Mouse (Mus musculus) bone marrow, adult 2 months (tissue): Measurements from ENCODE around the gene Trim46. TPM values are rescaled to one million over a fixed set of nuclear protein-coding genes. Genes with fewer than 3 reads are reported as not detected.

Source experiments
- H3K27ac ChIP-seq: fragments of 200-500 bp; 2 replicates; pipeline ENCODE4 v1.5.1; 2012; ENCODE audit warnings: low read depth, mild to moderate bottlenecking, control low read depth, inconsistent platforms, low read length; ENCODE audit not compliant: control insufficient read depth, poor library complexity, insufficient read depth
- H3K4me1 ChIP-seq: fragments of 200-500 bp; 2 replicates; pipeline ENCODE4 v1.6.1; 2011; ENCODE audit warnings: low read length; ENCODE audit not compliant: control insufficient read depth, insufficient read depth
- H3K4me3 ChIP-seq: fragments of 200-500 bp; replicated peaks from 2 replicates; pipeline ENCODE3; 2011; ENCODE audit warnings: mild to moderate bottlenecking, low read depth, low read length, control low read depth; ENCODE audit not compliant: control insufficient read depth
- CTCF ChIP-seq: fragments of 200-500 bp; IDR thresholded peaks from 2 replicates; pipeline ENCODE4 v1.5.1; 2011; ENCODE audit warnings: low read length, control low read depth; ENCODE audit not compliant: control insufficient read depth, insufficient read depth
- POLR2A ChIP-seq: fragments of 200-500 bp; IDR thresholded peaks from 2 replicates; pipeline ENCODE4 v1.6.1; 2011; ENCODE audit warnings: low read depth, mild to moderate bottlenecking, control low read depth, low read length, borderline replicate concordance; ENCODE audit not compliant: control insufficient read depth
- WGBS: fragments of 180-500 bp; shearing (Covaris S2); methylation state at CpG from one replicate; pipeline ENCODE4 v1.1.7; 2018; 5-methylcytosine and 5-hydroxymethylcytosine counted together
- polyA plus RNA-seq: library from polyadenylated mRNA; stranded (reverse); fragments of >200 nt; gene quantifications from 2 replicates; pipeline ENCODE4 v1.2.4, GENCODE M21; 2011; ENCODE audit warnings: low replicate concordance; ENCODE audit not compliant: missing spikeins, insufficient read depth, insufficient read length

The Trim46 gene
- polyA plus RNA-seq, 1 experiment = 1.6 TPM

DNA sequence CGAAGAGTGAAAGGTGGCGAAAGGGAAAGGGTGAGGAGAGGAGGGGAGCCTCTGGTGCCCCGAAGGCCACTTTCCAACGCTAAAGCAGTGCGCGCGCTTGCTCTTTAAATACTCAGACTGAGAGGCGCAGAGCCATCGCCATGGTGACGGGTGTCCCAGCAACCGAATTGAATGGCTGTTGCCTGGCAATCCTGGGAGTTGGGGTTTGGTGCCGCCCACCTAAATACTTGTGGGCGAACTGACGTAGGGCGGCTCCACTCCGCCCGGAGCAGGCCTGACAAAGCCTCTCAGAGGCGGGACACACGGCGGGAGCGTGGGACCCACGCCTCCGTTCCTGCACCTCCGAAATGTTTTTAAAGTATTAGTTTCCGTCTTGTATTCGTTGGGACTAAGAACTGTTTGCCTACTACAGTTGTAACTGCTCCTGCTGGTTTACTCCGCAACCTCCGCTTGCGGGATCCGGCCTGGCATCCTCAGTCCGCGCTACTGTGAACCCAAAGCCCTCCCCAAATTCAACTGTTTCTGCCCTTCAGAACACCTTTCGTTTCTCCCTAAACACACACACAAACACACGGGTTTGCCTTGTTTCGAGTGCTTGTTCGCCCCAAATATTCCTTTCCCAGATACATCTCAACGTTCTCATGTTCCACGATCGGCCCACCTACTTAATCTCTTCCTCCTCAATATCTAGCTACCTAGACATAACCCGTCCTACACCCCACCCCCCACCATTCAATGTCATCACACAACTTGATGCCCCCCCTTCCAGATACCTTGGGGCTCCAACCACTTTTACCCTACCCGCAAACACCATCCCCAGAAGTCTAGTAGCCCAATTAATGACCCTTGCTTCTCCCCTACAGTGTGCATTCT, 18.6 kb downstream of the Trim46 start:
- 1% methylated on average over 41 of the region's 41 CpGs for WGBS
- TF ChIP-seq CTCF (no peak), POLR2A (0 out of 2 replicates have a peak, but pooled peaks have one; percentile 18)

DNA sequence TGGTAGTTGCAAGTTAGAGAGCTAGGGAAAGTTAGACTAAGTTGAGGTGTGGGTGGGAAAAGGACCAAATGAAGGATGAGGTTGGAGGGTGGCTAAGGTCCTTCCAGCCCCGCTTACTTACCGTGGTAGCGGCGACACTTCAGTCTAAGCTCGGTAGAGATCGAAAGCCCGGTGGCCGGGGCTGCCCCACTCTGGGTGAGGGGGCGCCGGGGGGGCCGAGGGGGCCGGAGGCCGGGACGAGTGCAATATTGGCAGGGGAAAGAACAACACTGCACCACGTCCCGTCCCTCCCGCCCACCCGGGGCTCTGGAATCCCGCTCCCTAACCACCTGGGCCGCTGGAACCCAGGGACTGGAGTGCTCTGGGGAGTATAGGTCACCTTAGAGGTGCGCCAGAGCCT, 19.2 kb downstream of the Trim46 start, which contains the start of gene Mtx1:
Gene Mtx1 (minus strand): TSS at position 189 of the 400 bp plus-strand sequence.
- TF ChIP-seq CTCF = no peak
- TF ChIP-seq POLR2A = no peak
- Histone ChIP-seq H3K27ac (no peak within 1 kb of the TSS), H3K4me1 (no peaks in the 10 kb centered on the region), H3K4me3 (no peak within 1 kb of the TSS)
- WGBS = 13% methylated on average over 20 of the region's 21 CpGs

More for the DNA sequence above, 18.6 kb downstream of the Trim46 start:
- Histone ChIP-seq H3K4me3 (no peak overlapping the region), H3K4me1 (no peaks in the 10 kb centered on the region), H3K27ac (no peak overlapping the region)

DNA sequence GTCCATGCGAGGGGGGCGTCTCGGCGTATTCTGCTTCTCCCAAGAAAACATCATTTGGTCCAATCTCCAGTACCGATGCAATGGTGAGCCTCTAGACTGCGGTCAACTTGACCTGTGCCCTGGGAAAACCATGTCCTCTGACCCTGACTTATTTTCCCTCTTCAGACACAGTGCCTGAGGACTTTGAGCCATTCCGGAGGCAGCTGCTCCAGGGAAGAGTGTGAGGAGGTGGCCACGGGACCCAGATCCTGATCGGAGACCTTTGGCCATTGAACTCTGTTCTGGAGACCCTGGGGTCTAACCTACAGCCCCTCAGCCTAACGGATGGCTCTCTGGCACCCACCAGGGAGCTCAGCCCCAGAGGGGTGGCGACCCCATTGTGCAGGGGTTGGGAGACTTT, 19.7 kb downstream of the Trim46 start:
- Histone ChIP-seq H3K27ac (no peak overlapping the region), H3K4me3 (no peak overlapping the region), H3K4me1 (no peaks in the 10 kb centered on the region)
- TF ChIP-seq CTCF (no peak), POLR2A (no peak)
- WGBS = 86% methylated on average over 11 of the region's 11 CpGs

DNA sequence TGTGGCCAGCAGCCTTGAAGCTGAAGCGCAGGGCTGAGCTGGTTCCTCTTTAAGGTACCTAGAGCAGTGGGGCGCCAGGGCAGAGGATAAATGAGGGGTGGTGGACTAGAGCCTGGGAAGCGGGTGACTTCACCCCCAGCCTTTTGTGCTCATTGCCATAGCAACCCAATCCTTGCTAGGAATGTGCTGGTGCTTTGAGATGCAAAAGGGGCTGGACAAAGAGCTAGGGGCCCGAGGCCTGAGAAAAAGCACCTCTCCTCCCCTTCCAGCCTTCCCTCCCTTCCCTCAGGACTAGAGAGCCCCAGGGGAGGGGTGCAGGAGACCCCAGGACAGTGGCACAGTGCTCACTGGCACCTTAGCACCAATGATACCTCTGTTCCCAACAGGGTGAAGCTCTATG, 20.2 kb downstream of the Trim46 start:
- WGBS = 52% methylated on average over 4 of the region's 4 CpGs
- Histone ChIP-seq H3K4me3 (no peak overlapping the region), H3K4me1 (no peaks in the 10 kb centered on the region), H3K27ac (no peak overlapping the region)
- TF ChIP-seq POLR2A (no peak), CTCF (no peak)

DNA sequence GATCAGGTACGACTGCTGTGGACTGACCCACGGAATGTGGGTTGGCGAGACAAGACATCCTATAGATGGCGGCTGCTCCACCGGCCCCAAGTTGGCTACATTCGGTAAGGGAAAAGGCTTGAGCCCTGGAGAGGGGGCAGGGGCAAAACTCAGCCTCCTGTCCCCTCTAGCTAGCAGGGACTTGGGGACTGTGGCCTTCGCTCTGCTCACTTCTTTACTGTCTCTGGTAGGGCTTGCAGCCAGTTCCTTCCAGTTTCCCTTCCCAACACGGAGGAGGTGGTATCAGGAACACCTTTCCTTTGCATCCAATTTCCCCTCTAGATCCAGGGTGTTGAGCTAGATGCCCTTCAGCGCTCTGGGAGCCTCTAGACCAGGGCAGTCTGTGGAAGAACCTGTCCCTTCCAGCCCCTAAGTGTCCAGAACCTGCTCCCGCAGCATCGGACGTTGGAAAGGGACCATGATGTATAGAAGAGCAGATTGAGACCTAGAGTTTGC, 20.7 kb downstream of the Trim46 start:
- Histone ChIP-seq H3K27ac (no peak overlapping the region), H3K4me1 (no peaks in the 10 kb centered on the region), H3K4me3 (no peak overlapping the region)
- TF ChIP-seq POLR2A (no peak), CTCF (no peak)
- 82% methylated on average over 12 of the region's 12 CpGs for WGBS

DNA sequence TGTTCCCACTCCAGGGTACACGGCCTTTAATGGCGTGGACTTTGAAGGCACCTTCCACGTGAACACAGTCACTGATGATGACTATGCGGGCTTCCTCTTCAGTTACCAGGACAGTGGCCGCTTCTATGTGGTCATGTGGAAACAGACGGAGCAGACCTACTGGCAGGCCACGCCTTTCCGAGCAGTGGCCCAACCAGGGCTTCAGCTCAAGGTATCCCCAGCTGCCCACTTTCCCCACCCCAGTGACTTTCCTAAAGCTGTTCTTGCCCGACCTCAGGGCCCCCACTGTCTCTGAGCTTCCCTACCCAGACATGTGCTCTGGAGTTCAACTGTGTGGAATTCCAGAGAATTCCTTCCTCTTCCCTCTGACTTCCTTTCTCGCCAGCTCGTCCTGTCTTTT, 21.3 kb downstream of the Trim46 start:
- TF ChIP-seq POLR2A (no peak), CTCF (no peak)
- 75% methylated on average over 11 of the region's 11 CpGs for WGBS
- H3K4me3 ChIP-seq = no peak overlapping the region
- H3K27ac ChIP-seq = no peak overlapping the region
- H3K4me1 ChIP-seq = no peaks in the 10 kb centered on the region

DNA sequence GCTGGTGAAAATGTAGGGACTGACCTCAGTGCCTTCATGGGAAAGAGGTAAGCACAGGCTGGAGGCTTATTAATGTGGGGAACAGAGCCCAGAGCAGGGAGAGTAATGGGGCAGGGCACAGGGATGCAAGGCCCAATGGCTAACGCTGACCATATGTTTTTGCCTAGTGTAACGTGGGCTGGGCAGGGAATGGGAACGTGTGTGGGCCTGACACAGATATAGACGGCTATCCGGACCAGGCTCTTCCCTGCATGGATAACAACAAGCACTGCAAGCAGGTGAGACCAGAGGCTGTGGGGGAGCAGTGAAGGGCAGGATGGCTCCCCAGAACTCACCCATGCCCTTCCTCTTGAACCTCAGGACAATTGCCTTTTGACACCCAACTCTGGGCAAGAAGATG, 24.9 kb downstream of the Trim46 start:
- no peak overlapping the region for H3K4me3 ChIP-seq
- H3K4me1 ChIP-seq = no peaks in the 10 kb centered on the region
- no peak for TF ChIP-seq POLR2A
- no peak for TF ChIP-seq CTCF
- H3K27ac ChIP-seq = no peak overlapping the region
- whole genome bisulfite sequencing = 86% methylated on average over 5 of the region's 5 CpGs

DNA sequence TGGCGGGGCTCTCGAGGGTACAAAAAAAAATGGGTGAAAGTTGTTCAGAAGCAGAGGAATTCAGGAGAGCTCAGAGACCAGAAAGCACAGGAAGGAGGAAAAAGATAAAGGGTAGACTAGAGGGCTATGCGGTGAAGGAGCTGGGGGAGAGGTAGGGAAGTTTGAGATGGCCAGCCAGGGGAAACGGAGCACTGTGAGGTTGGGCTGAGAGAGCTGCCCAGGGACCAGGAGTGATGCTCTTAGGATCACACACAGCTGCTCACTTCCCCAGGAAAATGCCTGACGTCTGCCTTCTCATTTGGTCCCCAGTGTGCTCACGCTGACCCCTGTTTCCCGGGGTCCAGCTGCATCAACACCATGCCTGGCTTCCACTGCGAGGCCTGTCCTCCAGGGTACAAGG, 26.6 kb downstream of the Trim46 start:
- Histone ChIP-seq H3K4me3 (no peak overlapping the region), H3K27ac (no peak overlapping the region), H3K4me1 (peaks cover 2% of the 10 kb centered on the region; the same call in 1 of the 2 replicates)
- no peak for TF ChIP-seq POLR2A
- no peak for TF ChIP-seq CTCF
- 50% methylated on average over 8 of the region's 8 CpGs for WGBS
